Mouse (Mus musculus): Measurements from ENCODE around the gene Mrps26.
A peak's percentile ranks its signal among the peaks of the same experiment; 100 is the strongest.
"Not testable (repeated sequence)": the region's sequence is repeated elsewhere in the genome, so short reads cannot be mapped to it uniquely, and the experiment has no call there.

The Mrps26 gene

GRCm38 (mm10) chr2:130563212-130564055, at the start of gene Mrps26:
Gene Mrps26, plus strand, starts transcription at chr2:130563742.
- DNase-seq (ENCODE audit: inconsistent age in 2 of 2, low spot score in 1 of 2): peak; percentile 95 to 97

- DNase-seq (ENCODE audit: inconsistent age in 2 of 2, low spot score in 1 of 2): no peak
These were observed 49.6 kb upstream of the Mrps26 start for GRCm38 (mm10) chr2:130513907-130514306.

DNA sequence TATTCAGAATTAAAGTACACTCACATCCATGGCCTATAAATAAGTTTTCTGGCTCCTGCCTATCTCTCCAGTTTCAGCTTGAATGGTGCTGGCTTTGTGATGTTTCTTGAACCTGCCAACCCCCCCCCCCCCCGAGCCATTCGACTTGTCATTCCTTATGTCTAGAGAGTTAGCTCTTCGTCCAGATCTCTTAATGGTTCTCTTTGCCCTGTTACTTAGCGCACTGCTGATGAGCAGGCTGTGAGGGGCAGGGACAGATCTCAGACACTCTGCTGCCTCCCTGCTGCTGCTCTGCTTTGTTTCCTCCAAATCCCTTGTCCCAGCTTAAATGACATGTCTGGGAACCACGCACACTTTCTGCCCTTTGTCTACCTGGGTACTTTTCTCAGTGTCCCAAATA, 47.8 kb upstream of the Mrps26 start:
- DNase-seq (ENCODE audit: inconsistent age in 2 of 2, low spot score in 1 of 2): no peak

DNA sequence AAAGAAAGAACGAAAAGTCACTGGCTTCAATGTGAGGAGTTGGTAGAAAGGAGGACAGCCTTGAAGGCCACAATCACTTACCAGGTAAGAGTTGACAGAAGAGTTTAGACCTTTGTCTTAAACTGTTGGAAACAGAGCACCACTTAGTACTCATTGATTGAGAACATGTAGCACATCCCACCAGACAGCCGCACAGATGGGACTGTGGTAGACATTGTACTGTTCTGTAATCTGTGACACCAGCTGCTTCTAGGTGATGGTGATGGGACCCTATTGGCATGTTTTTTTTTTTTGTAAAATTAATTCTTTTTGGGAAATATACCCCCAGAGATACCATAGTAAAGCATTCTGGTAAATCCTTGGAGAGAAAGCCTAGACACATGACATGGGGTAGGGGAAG, 41.6 kb upstream of the Mrps26 start:
- DNase-seq (ENCODE audit: inconsistent age in 2 of 2, low spot score in 1 of 2): no peak

DNA sequence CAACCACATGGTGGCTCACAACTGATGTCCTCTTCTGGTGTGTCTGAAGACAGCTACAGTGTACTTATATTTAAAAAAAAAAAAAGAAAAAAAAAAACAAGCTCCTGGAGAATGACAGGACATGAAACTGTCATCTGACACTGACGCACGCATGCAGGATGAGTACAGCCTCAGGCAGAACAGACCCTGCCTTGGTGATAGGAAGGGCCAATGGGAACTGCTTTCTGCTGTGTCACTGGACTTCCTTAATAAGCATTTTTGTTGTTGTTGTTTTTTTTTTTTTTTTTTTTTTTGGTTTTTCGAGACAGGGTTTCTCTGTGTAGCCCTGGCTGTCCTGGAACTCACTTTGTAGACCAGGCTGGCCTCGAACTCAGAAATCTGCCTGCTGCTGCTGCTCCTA, 38.1 kb upstream of the Mrps26 start:
- DNase-seq (ENCODE audit: inconsistent age in 2 of 2, low spot score in 1 of 2): not testable (repeated sequence)

DNA sequence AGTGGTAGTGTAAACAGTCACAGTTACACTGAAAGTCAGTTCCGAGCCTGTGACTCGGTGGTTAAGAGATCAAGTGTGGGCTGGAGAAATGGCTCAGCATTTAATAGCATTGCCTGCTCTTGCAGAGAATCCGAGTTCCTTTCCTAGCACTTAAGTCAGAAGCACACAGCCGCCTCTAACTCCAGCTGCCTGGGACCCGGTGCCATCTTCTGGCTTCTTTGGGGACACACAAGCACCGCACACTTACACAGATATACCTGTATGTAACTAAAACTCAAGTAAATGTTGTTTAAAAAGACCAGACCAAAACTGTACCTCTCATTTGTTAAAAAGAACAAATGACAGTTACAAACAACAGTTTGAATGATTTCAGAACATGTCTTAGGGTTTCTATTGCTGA, 35.1 kb upstream of the Mrps26 start:
- DNase-seq (ENCODE audit: inconsistent age in 2 of 2, low spot score in 1 of 2): no peak

GRCm38 (mm10) chr2:130529290-130529689, 34.3 kb upstream of the Mrps26 start:
- no peak for DNase-seq (ENCODE audit: inconsistent age in 2 of 2, low spot score in 1 of 2)

DNA sequence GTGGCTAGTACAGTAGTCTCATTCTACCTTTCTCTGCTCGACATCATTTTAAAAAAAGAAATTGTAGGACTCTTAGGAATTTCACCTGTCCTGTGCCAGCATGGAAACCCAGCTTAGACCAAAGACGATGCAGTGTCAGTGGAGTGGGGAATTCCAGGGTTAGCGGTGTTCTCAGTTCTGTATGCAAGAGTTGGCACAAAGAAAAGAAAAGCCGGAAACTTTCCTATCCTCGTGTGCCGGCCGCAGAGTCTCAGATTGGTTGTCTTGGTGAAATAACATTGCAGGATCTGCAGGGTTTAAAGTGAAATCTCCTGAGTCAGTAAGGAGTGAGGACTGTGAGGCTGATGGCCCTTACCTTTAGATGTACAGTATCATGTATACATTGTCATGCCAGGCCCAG, 33.6 kb upstream of the Mrps26 start:
- DNase-seq (ENCODE audit: inconsistent age in 2 of 2, low spot score in 1 of 2): no peak

- DNase-seq (ENCODE audit: inconsistent age in 2 of 2, low spot score in 1 of 2): no peak
These were observed 31.3 kb upstream of the Mrps26 start for GRCm38 (mm10) chr2:130532201-130532600.

DNA sequence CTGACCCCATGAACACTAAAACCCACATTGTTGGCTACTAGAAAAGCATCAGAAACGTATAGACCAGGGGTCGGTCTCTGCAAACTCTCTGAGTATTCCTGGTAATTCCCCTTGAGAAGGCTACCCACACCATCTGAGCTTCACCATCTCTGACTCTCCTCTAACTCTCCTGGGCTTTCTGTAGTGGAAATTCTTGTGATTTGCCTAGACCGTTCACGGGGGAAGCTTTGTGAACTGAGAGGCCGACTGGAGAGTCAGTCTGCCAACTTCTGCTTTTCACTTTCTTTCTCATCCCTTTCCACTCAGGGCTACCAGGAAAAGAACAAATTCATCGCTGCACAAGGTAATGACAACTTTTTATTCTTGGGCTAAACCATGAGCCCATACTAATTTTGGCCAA, 28.5 kb upstream of the Mrps26 start:
- DNase-seq (ENCODE audit: inconsistent age in 2 of 2, low spot score in 1 of 2): no peak

GRCm38 (mm10) chr2:130536890-130537289, 26.7 kb upstream of the Mrps26 start:
- no peak for DNase-seq (ENCODE audit: inconsistent age in 2 of 2, low spot score in 1 of 2)

DNA sequence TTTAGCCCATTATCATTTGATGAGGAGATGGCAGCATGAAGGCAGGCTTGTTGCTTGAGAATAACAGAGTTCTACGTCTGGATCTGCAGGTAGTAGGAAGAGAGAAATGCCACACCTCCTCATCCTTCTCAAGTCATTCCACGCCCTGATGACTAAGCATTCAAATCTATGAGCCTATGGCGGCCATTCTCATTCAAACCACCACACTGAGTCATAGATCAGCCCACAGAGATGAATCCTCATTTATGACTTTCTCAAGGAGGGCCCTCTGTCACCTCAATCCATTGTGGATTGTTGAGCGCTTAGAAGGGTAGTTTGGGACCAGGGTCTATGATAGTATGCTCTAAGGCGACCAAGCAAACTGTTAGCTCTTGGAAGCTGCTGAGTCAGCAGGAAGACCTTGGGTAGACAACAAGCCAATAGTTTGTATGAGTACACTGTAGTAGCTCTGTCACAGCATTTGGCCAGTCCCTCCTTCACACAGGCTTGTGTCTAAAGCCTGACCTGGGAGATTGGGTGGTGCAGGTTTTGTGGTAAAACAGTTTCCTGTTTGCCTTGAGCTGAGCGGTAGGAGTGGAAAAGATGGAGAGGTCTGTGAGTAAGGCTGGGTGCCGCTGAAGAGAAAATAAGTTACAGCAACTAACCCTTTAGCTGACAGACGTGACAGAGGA, 24.5 kb upstream of the Mrps26 start:
- no peak for DNase-seq (ENCODE audit: inconsistent age in 2 of 2, low spot score in 1 of 2)

DNA sequence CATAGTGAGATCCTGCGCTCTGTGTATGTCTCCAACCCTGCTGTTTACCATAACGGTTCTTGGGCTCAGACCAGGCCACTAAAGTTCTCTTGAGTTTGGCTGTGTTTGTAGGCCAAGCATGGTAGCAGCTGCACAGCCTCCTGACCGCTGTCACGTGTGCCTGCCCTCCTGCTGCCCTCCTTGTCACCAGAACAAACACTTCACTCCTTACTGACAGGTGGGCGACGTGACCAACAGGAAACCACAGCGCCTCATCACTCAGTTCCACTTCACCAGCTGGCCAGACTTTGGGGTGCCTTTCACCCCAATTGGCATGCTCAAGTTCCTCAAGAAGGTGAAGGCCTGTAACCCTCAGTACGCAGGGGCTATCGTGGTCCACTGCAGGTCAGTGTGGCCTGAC, 23.3 kb upstream of the Mrps26 start:
- no peak for DNase-seq (ENCODE audit: inconsistent age in 2 of 2, low spot score in 1 of 2)

- DNase-seq (ENCODE audit: inconsistent age in 2 of 2, low spot score in 1 of 2): no peak
These were observed 16.6 kb upstream of the Mrps26 start for GRCm38 (mm10) chr2:130546957-130547356.

DNA sequence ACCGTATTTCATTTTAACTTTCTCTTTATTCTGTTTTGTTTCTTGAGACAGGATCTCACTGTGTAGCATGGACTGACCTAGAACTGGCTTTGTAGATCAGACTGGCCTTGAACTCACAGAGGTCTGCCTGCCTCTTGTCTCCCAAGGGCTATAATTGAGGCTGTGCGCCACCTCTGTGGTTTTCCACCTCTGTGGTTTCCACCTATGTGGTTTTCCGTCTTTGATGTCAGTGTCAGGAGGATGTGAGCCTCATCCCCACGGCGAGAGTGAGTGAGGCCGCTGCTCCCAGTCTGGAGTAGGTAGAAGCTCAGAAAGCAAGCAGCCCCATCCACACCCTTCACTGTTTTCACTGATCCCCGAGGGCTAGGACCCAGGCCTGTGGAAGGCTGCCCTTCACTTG, 8.7 kb upstream of the Mrps26 start:
- DNase-seq (ENCODE audit: inconsistent age in 2 of 2, low spot score in 1 of 2): no peak

DNA sequence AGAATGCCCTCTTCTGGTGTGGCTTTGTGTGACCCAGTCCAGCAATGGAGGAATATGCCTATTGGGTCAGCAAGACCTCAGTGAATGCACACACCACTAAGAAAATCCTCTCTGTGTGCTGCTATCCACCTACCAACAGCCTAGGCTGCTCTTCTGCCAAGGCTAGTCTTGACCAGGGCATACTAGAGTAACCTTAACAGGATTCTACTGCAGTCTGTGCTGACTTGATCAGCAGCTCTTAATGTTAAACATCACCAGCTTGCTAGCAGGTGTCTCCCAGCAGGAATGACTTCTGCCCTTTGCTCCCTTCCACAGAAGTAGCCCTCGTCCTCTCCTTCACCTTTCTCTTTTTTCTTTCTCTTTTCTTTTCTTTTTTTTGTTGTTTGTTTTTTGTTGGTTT, 7.2 kb upstream of the Mrps26 start:
- no peak for DNase-seq (ENCODE audit: inconsistent age in 2 of 2, low spot score in 1 of 2)

GRCm38 (mm10) chr2:130557462-130557861, 6.1 kb upstream of the Mrps26 start:
- no peak for DNase-seq (ENCODE audit: inconsistent age in 2 of 2, low spot score in 1 of 2)

GRCm38 (mm10) chr2:130558015-130558414, 5.5 kb upstream of the Mrps26 start:
- DNase-seq (ENCODE audit: inconsistent age in 2 of 2, low spot score in 1 of 2): no peak

DNA sequence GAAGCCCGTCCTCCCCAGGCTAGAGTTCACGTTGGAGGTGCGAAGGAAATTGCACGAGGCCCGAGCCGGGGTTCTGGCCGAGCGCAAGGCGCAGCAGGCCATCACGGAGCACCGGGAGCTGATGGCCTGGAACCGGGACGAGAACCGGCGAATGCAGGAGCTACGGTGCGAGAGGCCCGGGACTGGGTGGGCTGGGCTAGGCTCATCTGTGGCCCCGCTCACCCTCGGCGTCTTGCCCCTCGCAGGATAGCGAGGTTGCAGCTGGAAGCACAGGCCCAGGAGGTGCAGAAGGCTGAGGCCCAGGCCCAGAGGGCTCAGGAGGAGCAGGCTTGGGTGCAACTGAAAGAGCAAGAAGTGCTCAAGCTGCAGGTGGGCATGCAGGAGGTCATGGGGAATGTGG, 521 bp downstream of the Mrps26 start:
- no peak for DNase-seq (ENCODE audit: inconsistent age in 2 of 2, low spot score in 1 of 2)

GRCm38 (mm10) chr2:130564983-130565382, 1.4 kb downstream of the Mrps26 start:
- no peak for DNase-seq (ENCODE audit: inconsistent age in 2 of 2, low spot score in 1 of 2)

DNA sequence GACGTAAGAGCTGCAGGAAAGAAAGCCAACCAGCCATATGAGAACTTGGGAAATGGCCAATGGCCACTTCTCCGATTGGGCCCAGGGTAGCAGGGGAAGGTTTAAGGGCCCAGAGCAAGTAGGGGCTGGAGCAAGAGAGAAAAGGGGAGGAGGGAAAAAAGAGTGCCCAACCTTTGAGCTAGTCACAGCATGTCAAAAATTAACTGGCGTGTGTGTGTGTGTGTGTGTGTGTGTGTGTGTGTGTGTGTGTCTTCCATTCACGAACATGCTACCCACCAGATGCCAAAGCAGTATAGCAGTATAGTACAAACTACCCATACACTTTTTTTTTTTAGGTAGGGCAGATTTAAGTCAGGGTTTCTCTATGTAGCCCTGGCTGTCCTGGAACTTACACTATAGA, 5.4 kb downstream of the Mrps26 start:
- DNase-seq (ENCODE audit: inconsistent age in 2 of 2, low spot score in 1 of 2): no peak

DNA sequence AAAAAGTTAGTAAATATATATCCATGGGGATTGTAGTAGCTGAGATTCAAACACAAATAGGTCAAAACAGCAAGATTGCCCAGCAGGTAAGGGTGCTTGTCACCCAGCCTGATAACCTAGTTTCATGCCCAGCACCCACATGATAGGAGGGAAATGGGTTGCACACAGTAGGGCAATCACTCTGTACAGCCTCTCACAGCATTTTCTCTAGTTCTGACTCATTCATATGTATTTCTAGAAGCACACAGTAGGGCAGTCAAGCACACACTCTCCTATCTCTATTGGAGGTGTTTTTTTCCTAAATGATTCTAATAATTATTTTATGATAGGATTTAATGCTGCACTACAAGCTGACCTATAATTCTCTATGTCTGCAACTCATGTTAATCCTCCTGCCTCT, 6.4 kb downstream of the Mrps26 start:
- DNase-seq (ENCODE audit: inconsistent age in 2 of 2, low spot score in 1 of 2): no peak

DNA sequence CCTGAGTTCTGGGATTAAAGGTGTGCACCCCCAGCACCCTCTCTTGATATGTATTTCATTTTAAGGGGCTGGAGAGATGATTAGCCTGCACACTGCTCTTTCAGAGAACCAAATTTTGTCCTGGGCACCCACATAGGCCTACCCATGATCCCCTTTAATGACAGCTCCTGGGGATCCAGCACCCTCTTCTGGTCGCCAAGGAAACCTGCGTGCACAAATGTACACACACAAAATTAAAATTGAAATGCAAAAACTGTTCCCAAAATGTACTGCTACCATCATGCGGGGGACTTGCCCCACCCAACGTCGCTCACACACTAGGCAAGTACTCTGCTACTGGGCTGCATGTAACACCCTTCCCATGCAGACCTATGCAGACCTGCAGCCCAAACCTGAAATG, 11.4 kb downstream of the Mrps26 start:
- no peak for DNase-seq (ENCODE audit: inconsistent age in 2 of 2, low spot score in 1 of 2)

Measured in adrenal gland, adult (tissue).